Mouse (Mus musculus): ENCODE data around the gene Ndufa5. TPM values are rescaled to one million over a fixed set of nuclear protein-coding genes. Genes with fewer than 3 reads are reported as not detected.

Ndufa5 gene
- 115 TPM for polyA plus RNA-seq (2015; fragmentation: Illumina TruSeq; extraction: RNeasy Lipid Tissue Mini Kit (QIAGEN cat#74804); ENCODE audit: insufficient read depth, low replicate concordance)

DNA sequence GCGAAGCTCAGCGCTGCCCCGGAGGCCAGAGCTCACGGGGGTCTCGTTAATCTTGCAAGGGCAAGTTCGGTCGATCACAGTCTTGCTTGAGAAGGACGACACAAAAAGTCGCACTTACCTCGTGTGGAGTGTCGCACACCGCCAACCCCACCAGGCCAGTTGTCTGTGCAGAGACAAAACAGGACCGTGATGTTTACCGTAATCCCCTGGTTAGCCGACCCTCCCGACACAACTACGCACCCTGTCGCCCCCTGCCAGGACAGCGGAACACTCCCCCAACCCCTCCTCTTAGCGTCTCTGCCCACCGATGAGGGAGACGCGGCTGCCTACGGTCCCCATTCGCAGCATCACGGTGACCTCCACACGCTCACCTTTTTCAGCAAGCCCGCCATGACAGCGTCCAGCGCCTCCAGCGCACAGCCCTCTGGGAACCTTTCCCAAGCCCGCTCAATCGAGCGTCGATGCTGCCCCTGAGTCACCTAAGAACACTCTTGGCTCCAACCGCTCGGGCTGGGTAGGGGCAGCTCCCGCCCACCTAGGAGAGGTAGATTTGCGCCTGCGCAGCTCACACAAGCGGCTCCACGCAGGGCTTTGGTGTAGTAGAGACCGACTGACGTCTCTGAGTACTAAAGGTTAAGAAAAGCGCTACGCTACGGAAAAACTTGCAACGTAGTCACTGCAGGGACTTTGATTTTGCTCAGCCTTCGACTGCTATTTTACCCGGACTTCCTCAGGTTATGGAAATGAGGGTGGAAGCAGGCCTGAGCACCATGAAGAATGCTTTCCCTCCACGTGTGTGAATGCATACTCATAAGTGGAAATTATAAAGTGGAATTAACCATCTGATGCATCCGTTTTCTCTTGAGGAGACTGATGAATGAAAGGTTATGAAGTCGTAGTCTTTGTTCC, at the start of gene Ndufa5:
Gene Ndufa5 (minus strand): TSS at position 859 of the 909 bp plus-strand sequence.

DNA sequence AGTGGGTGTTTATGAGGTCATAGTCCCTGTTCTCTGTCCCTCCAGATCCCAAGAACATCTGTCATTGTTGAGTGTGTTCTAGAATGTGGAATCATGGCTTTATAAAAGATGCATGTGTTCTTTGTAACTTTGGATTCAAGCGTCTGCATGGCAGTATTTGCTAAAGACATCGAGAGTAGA, 141 bp upstream of the Ndufa5 start, which contains the start of gene Asb15:
Gene Asb15 (plus strand): TSS at position 81 of the 180 bp plus-strand sequence.

GRCm38 (mm10) chr6:24514552-24515284, 13.1 kb downstream of the Ndufa5 start, which contains the start of gene Iqub:
Gene Iqub (minus strand): TSS chr6:24515067.

Other genes with a start within 250 kb of the Ndufa5 start
- gene Iqub, start 12.9 kb downstream of the Ndufa5 start, polyA plus RNA-seq (2015; fragmentation: Illumina TruSeq; extraction: RNeasy Lipid Tissue Mini Kit (QIAGEN cat#74804); ENCODE audit: insufficient read depth, low replicate concordance) = not detected
- 0.14 TPM for gene Asb15, start 131 bp upstream of the Ndufa5 start, polyA plus RNA-seq (2015; fragmentation: Illumina TruSeq; extraction: RNeasy Lipid Tissue Mini Kit (QIAGEN cat#74804); ENCODE audit: insufficient read depth, low replicate concordance)
- not detected for gene Lmod2, start 69.7 kb upstream of the Ndufa5 start, polyA plus RNA-seq (2015; fragmentation: Illumina TruSeq; extraction: RNeasy Lipid Tissue Mini Kit (QIAGEN cat#74804); ENCODE audit: insufficient read depth, low replicate concordance)
- 34.7 TPM for gene Wasl, start 137.0 kb upstream of the Ndufa5 start, polyA plus RNA-seq (2015; fragmentation: Illumina TruSeq; extraction: RNeasy Lipid Tissue Mini Kit (QIAGEN cat#74804); ENCODE audit: insufficient read depth, low replicate concordance)
- gene Hyal6, start 205.2 kb upstream of the Ndufa5 start, polyA plus RNA-seq (2015; fragmentation: Illumina TruSeq; extraction: RNeasy Lipid Tissue Mini Kit (QIAGEN cat#74804); ENCODE audit: insufficient read depth, low replicate concordance) = not detected
- not detected for gene Hyal4, start 220.3 kb upstream of the Ndufa5 start, polyA plus RNA-seq (2015; fragmentation: Illumina TruSeq; extraction: RNeasy Lipid Tissue Mini Kit (QIAGEN cat#74804); ENCODE audit: insufficient read depth, low replicate concordance)

All from spleen, adult 10 weeks (tissue).